Mouse (Mus musculus) urinary bladder, postnatal 36 days (tissue): ENCODE data around the gene Ppp1r35.

Experiments used
- DNase-seq, 2 experiments: peaks; one replicate each; pipeline ENCODE4 v3.0.0; 2022; ENCODE audit warnings: low spot score in 2 of 2, mixed read lengths in 1 of 2

Gene Ppp1r35

GRCm38 (mm10) chr5:137826421-137826820, 47.8 kb downstream of the Ppp1r35 start:
- no peak for DNase-seq

GRCm38 (mm10) chr5:137828694-137829093, 50.0 kb downstream of the Ppp1r35 start:
- DNase-seq = no peak
